Mouse (Mus musculus) kidney, adult 2 months (tissue): Measurements from ENCODE around the gene Slfn5.

ENCODE experiments used
- CTCF ChIP-seq: fragments of 200-500 bp; conservative IDR thresholded peaks from 2 replicates; pipeline ENCODE4 v1.5.1; 2011; ENCODE audit warnings: low read depth, mild to moderate bottlenecking, control low read depth, low read length, moderate library complexity, mixed read lengths; ENCODE audit not compliant: insufficient read depth, insufficient read length
- POLR2A ChIP-seq: fragments of 200-500 bp; IDR thresholded peaks from one replicate; pipeline ENCODE4 v1.6.1; 2011; ENCODE audit warnings: low read depth, low read length, control low read depth

- no peak for TF ChIP-seq CTCF
- TF ChIP-seq POLR2A = no peak
Measured at GRCm38 (mm10) chr11:82943336-82943735, 7.8 kb upstream of the Slfn5 start.
